Mouse (Mus musculus): ENCODE measurements around the gene Epn2. TPM values are rescaled to one million over a fixed set of nuclear protein-coding genes. Genes with fewer than 3 reads are reported as not detected.
A peak's percentile ranks its signal among the peaks of the same experiment; 100 is the strongest.

Gene Epn2
- polyA plus RNA-seq, 1 experiment: 123 TPM

GRCm38 (mm10) chr11:61577349-61577748, 2.1 kb downstream of the Epn2 start:
- no peaks in the 10 kb centered on the region for H3K27me3 ChIP-seq (ENCODE audit: control insufficient read depth, insufficient read depth, low read length)
- DNase-seq: peak in 1 of 2 experiments; percentile 33
- H3K4me1 ChIP-seq (ENCODE audit: control insufficient read depth, insufficient read depth, low read length): peaks cover 21% of the 10 kb centered on the region; the same call in 1 of the 2 replicates
- H3K4me3 ChIP-seq (replicated peaks; ENCODE audit: insufficient read depth, low read depth, low read length): peak overlapping the region; percentile 51
- H3K27ac ChIP-seq (ENCODE audit: insufficient read depth, low read length): peak overlapping the region; percentile 51; the same call in 1 of the 2 replicates
- no peak for TF ChIP-seq CTCF (IDR thresholded peaks at IDR 0.05; ENCODE audit: borderline replicate concordance, insufficient read depth, low read depth, low read length)
- TF ChIP-seq POLR2A (IDR thresholded peaks at IDR 0.05; ENCODE audit: borderline replicate concordance, insufficient read depth, low read length): no peak

- peaks cover 27% of the 10 kb centered on the region; the same call in 1 of the 2 replicates for H3K4me1 ChIP-seq (ENCODE audit: control insufficient read depth, insufficient read depth, low read length)
- H3K27me3 ChIP-seq (ENCODE audit: control insufficient read depth, insufficient read depth, low read length): no peaks in the 10 kb centered on the region
- H3K4me3 ChIP-seq (replicated peaks; ENCODE audit: insufficient read depth, low read depth, low read length): no peak overlapping the region
- H3K27ac ChIP-seq (ENCODE audit: insufficient read depth, low read length): no peak overlapping the region
- 8% methylated on average over 4 of the region's 4 CpGs for WGBS
- peak; percentile 34; the same call in 1 of the 2 replicates for TF ChIP-seq CTCF (IDR thresholded peaks at IDR 0.05; ENCODE audit: borderline replicate concordance, insufficient read depth, low read depth, low read length)
- no peak for TF ChIP-seq POLR2A (IDR thresholded peaks at IDR 0.05; ENCODE audit: borderline replicate concordance, insufficient read depth, low read length)
- peak; percentile 49 to 60 for DNase-seq
Observed at GRCm38 (mm10) chr11:61573266-61573665, 6.2 kb downstream of the Epn2 start.

GRCm38 (mm10) chr11:61571225-61571624, 8.3 kb downstream of the Epn2 start:
- WGBS: 92% methylated on average over 3 of the region's 3 CpGs
- Histone ChIP-seq H3K4me1 (ENCODE audit: control insufficient read depth, insufficient read depth, low read length) (peaks cover 28% of the 10 kb centered on the region; the same call in 1 of the 2 replicates), H3K27me3 (ENCODE audit: control insufficient read depth, insufficient read depth, low read length) (no peaks in the 10 kb centered on the region), H3K4me3 (replicated peaks; ENCODE audit: insufficient read depth, low read depth, low read length) (no peak overlapping the region), H3K27ac (ENCODE audit: insufficient read depth, low read length) (no peak overlapping the region)
- TF ChIP-seq POLR2A (IDR thresholded peaks at IDR 0.05; ENCODE audit: borderline replicate concordance, insufficient read depth, low read length) (no peak), CTCF (IDR thresholded peaks at IDR 0.05; ENCODE audit: borderline replicate concordance, insufficient read depth, low read depth, low read length) (no peak)
- DNase-seq: no peak

DNA sequence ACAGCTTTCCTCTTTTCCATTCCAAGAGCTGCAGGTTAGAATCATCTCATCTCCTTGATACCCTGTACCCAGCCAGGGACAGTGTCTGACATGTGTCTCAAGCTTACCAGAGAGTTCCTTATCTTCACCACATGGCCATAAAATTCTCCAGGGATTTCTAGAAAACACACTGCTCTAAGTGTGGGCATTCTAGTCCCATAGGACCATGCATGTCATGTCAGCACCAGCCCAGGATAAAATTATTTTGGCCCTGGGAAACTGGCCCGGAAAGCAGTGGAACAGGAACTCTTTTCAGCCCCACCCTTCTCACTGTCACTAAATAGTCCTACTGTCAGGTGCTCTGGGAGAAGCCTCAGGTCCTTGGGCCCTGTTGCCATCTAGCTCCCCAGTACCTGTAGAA, 9.8 kb downstream of the Epn2 start:
- Histone ChIP-seq H3K27me3 (ENCODE audit: control insufficient read depth, insufficient read depth, low read length) (no peaks in the 10 kb centered on the region), H3K4me1 (ENCODE audit: control insufficient read depth, insufficient read depth, low read length) (peaks cover 36% of the 10 kb centered on the region), H3K4me3 (replicated peaks; ENCODE audit: insufficient read depth, low read depth, low read length) (no peak overlapping the region), H3K27ac (ENCODE audit: insufficient read depth, low read length) (no peak overlapping the region)
- no peak for DNase-seq
- 47% methylated on average over 1 of the region's 1 CpGs for WGBS
- TF ChIP-seq POLR2A (IDR thresholded peaks at IDR 0.05; ENCODE audit: borderline replicate concordance, insufficient read depth, low read length): no peak
- no peak for TF ChIP-seq CTCF (IDR thresholded peaks at IDR 0.05; ENCODE audit: borderline replicate concordance, insufficient read depth, low read depth, low read length)

GRCm38 (mm10) chr11:61564566-61564965, 14.9 kb downstream of the Epn2 start:
- Histone ChIP-seq H3K4me1 (ENCODE audit: control insufficient read depth, insufficient read depth, low read length) (peaks cover 35% of the 10 kb centered on the region), H3K27ac (ENCODE audit: insufficient read depth, low read length) (peak overlapping the region; percentile 98; the same call in 1 of the 2 replicates), H3K4me3 (replicated peaks; ENCODE audit: insufficient read depth, low read depth, low read length) (no peak overlapping the region), H3K27me3 (ENCODE audit: control insufficient read depth, insufficient read depth, low read length) (no peaks in the 10 kb centered on the region)
- TF ChIP-seq CTCF (IDR thresholded peaks at IDR 0.05; ENCODE audit: borderline replicate concordance, insufficient read depth, low read depth, low read length): no peak
- WGBS: 8% methylated on average over 2 of the region's 2 CpGs
- peak; percentile 82 to 93 for DNase-seq

- WGBS: 30% methylated on average over 4 of the region's 4 CpGs
- Histone ChIP-seq H3K27me3 (ENCODE audit: control insufficient read depth, insufficient read depth, low read length) (no peaks in the 10 kb centered on the region), H3K4me1 (ENCODE audit: control insufficient read depth, insufficient read depth, low read length) (peaks cover 35% of the 10 kb centered on the region), H3K4me3 (replicated peaks; ENCODE audit: insufficient read depth, low read depth, low read length) (no peak overlapping the region), H3K27ac (ENCODE audit: insufficient read depth, low read length) (peak overlapping the region; percentile 89)
- TF ChIP-seq POLR2A (IDR thresholded peaks at IDR 0.05; ENCODE audit: borderline replicate concordance, insufficient read depth, low read length) (no peak), CTCF (IDR thresholded peaks at IDR 0.05; ENCODE audit: borderline replicate concordance, insufficient read depth, low read depth, low read length) (no peak)
- no peak for DNase-seq
Observed at GRCm38 (mm10) chr11:61563939-61564338, 15.5 kb downstream of the Epn2 start.

DNA sequence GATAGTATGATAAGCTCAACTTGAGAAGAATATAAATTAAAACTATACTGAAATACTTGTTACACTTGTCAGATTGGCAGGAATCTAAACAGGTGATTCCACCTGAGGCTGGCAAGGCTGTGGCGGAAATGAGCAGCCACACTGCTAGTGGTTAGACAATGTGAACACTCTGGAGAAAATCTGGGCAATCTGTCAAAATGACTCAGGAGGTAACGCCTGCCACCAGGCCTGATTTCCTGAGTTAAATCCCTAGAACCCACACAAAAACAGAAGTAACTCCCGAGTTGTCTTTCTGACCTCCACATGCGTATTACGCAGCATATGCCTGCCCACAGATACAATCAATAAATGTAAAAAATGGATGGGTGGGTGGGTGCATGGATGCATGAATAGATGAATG, 17.1 kb downstream of the Epn2 start:
- Histone ChIP-seq H3K27me3 (ENCODE audit: control insufficient read depth, insufficient read depth, low read length) (no peaks in the 10 kb centered on the region), H3K27ac (ENCODE audit: insufficient read depth, low read length) (peak overlapping the region; percentile 62; the same call in 1 of the 2 replicates), H3K4me3 (replicated peaks; ENCODE audit: insufficient read depth, low read depth, low read length) (no peak overlapping the region), H3K4me1 (ENCODE audit: control insufficient read depth, insufficient read depth, low read length) (peaks cover 39% of the 10 kb centered on the region)
- TF ChIP-seq POLR2A (IDR thresholded peaks at IDR 0.05; ENCODE audit: borderline replicate concordance, insufficient read depth, low read length): no peak
- TF ChIP-seq CTCF (IDR thresholded peaks at IDR 0.05; ENCODE audit: borderline replicate concordance, insufficient read depth, low read depth, low read length): no peak
- 15% methylated on average over 5 of the region's 5 CpGs for WGBS
- peak; percentile 69 to 91 for DNase-seq

DNA sequence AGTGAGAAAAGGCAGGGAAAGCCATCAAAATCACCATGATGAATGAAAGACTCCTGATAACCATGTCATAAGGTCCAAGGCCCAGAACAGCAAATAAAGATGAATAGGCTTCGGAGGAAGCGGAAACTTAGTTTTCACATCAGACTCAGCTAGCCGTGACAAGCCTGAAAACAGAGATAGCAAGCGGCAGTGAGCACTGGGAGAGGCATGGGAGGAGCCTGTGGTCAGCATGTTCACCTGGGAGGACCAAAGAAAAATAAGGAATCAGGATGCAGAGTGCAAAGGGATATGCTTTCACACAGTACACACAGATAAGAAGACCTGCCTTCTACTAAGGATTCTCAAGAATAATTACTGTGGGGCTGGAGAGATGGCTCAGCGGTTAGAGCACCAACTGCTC, 19.9 kb downstream of the Epn2 start:
- TF ChIP-seq CTCF (IDR thresholded peaks at IDR 0.05; ENCODE audit: borderline replicate concordance, insufficient read depth, low read depth, low read length) (no peak), POLR2A (IDR thresholded peaks at IDR 0.05; ENCODE audit: borderline replicate concordance, insufficient read depth, low read length) (no peak)
- Histone ChIP-seq H3K4me3 (replicated peaks; ENCODE audit: insufficient read depth, low read depth, low read length) (no peak overlapping the region), H3K27ac (ENCODE audit: insufficient read depth, low read length) (no peak overlapping the region), H3K27me3 (ENCODE audit: control insufficient read depth, insufficient read depth, low read length) (no peaks in the 10 kb centered on the region), H3K4me1 (ENCODE audit: control insufficient read depth, insufficient read depth, low read length) (peaks cover 22% of the 10 kb centered on the region)
- no peak for DNase-seq
- 89% methylated on average over 5 of the region's 5 CpGs for WGBS
